Mouse (Mus musculus) intestine, postnatal 0 days (tissue): ENCODE measurements around the gene Slco3a1. TPM values are rescaled to one million over a fixed set of nuclear protein-coding genes. Genes with fewer than 3 reads are reported as not detected.

Source experiments
- ATAC-seq: fragments of 200-750 bp; cut with Nextera tagmentation; 2 replicates; pipeline ENCODE4 v1.8.0; 2017; ENCODE audit warnings: mild to moderate bottlenecking, moderate TSS enrichment, moderate library complexity
- H3K27ac ChIP-seq: fragments of 300-500 bp; sonication (generic); 2 replicates; pipeline ENCODE4 v1.5.1; 2014; ENCODE audit warnings: mild to moderate bottlenecking, low read depth, low read length, moderate library complexity
- H3K27me3 ChIP-seq: fragments of 300-500 bp; sonication (generic); replicated peaks from 2 replicates; pipeline ENCODE4 v1.6.1; 2014; ENCODE audit warnings: low read length, mixed read lengths; ENCODE audit not compliant: control insufficient read depth, insufficient read depth
- H3K36me3 ChIP-seq: fragments of 300-500 bp; sonication (generic); 2 replicates; pipeline ENCODE4 v1.6.1; 2014; ENCODE audit warnings: mild to moderate bottlenecking, moderate library complexity; ENCODE audit not compliant: control insufficient read depth, insufficient read depth
- H3K4me1 ChIP-seq: fragments of 300-500 bp; sonication (generic); replicated peaks from 2 replicates; pipeline ENCODE4 v1.6.1; 2014; ENCODE audit warnings: antibody characterized with exemption, low read length, mixed read lengths; ENCODE audit not compliant: control insufficient read depth, insufficient read depth
- H3K4me2 ChIP-seq: fragments of 300-500 bp; sonication (generic); replicated peaks from 2 replicates; pipeline ENCODE4 v1.6.1; 2014; ENCODE audit warnings: low read depth, mild to moderate bottlenecking, moderate library complexity
- H3K4me3 ChIP-seq: fragments of 300-500 bp; sonication (generic); 2 replicates; pipeline ENCODE4 v1.5.1; 2014; ENCODE audit warnings: low read depth, low read length
- H3K9ac ChIP-seq: fragments of 300-500 bp; sonication (generic); 2 replicates; pipeline ENCODE4 v1.6.1; 2014; ENCODE audit warnings: mild to moderate bottlenecking, low read depth, low read length
- H3K9me3 ChIP-seq: fragments of 300-500 bp; sonication (generic); 2 replicates; pipeline ENCODE4 v1.6.1; 2016; ENCODE audit warnings: mixed run types; ENCODE audit not compliant: control insufficient read depth
- CTCF ChIP-seq: sonication (generic); IDR thresholded peaks from 2 replicates; pipeline ENCODE4 v1.5.1; 2016; ENCODE audit warnings: low read depth, mild to moderate bottlenecking, control low read depth, antibody characterized with exemption, moderate library complexity
- WGBS: fragments of 180-500 bp; shearing (Covaris S2); extraction: QIAGEN DNeasy Blood & Tissue Kit; methylation state at CpG from one replicate; pipeline ENCODE4 v1.1.7; 2014; 5-methylcytosine and 5-hydroxymethylcytosine counted together
- polyA plus RNA-seq: library from polyadenylated mRNA; unstranded; fragments of >200 nt; fragmentation: Nextera tagmentation; extraction: Ambion mirVana; gene quantifications from 2 replicates; pipeline ENCODE4 v1.2.1, GENCODE M21; 2015

Gene Slco3a1
- 7.4 and 8.1 TPM in 2 replicates for polyA plus RNA-seq

DNA sequence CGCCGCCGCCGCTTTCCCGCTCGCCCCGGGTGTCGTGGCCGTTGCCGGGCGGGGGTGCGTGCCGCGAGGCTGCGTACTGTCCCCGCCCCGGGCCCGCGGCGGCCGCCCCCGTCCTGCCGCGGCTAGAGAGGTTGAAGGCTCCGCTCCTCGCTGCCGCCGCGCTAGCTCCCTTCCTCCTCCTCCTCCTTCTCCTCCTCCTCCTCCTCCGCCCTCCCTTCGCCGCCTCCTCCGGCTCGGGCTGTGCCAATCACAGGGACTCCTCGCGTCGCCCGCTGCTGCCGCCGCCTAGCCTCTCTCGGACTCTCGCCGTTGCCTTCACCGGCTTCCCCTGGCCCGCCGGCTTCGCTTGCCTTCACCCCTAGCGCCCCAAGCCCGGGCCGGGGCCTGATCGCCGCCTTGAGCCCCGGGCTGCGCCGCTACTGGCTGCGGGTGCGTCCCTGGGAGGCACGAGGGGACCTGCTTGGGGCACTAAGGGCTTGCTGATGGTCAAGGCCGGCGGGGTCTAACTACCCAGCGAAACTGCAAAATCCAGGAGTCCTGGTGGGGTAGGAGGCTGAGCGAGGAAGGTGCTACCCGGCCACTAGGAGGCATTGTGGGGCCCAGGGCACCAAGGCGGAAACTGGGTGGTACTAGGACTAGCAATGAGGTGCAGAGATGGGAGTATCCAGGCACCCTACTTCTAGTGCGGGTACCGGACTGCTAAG, at the start of gene Slco3a1:
Slco3a1 (minus strand) TSS at position 173 of the 704 bp plus-strand sequence.
- Histone ChIP-seq H3K27ac (peak within 1 kb of the TSS; percentile 35), H3K4me2 (peak within 1 kb of the TSS; percentile 90), H3K4me3 (peak within 1 kb of the TSS; percentile 75), H3K27me3 (peaks cover 25% of the 10 kb centered on the region; the same call in 1 of the 2 replicates), H3K36me3 (no peaks in the 10 kb centered on the region), H3K4me1 (peaks cover 1% of the 10 kb centered on the region; the same call in 1 of the 2 replicates), H3K9me3 (no peaks in the 10 kb centered on the region), H3K9ac (peak within 1 kb of the TSS; percentile 72)
- peak; percentile 47; the same call in 1 of the 2 replicates for ATAC-seq
- WGBS, result 2% methylated on average over 50 of the region's 66 CpGs
- TF ChIP-seq CTCF, result peak; percentile 73

DNA sequence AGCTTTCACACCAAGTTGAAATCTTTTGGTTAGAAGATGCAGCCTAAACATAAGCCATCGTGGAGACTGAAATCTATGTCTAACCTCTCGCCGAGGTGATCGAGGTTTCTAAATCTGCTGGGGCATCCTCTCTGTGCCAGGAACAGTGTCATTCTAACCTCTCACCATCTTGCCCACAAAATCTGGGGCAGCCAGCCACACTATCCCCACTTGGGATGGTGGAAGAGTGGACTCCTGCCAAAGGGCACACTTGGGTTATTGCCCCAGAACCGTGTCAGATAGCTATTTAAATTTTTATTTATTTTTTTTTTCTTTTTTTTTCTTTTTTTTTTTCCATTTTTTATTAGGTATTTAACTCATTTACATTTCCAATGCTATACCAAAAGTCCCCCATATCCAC, 46.4 kb upstream of the Slco3a1 start:
- no peaks in the 10 kb centered on the region for H3K9me3 ChIP-seq
- no peak overlapping the region for H3K9ac ChIP-seq
- no peak for TF ChIP-seq CTCF
- no peaks in the 10 kb centered on the region for H3K27me3 ChIP-seq
- ATAC-seq, result no peak
- H3K4me1 ChIP-seq, result no peaks in the 10 kb centered on the region
- no peak overlapping the region for H3K4me3 ChIP-seq
- WGBS, result 95% methylated on average over 5 of the region's 5 CpGs
- no peak overlapping the region for H3K4me2 ChIP-seq
- H3K27ac ChIP-seq, result no peak overlapping the region
- no peaks in the 10 kb centered on the region for H3K36me3 ChIP-seq

DNA sequence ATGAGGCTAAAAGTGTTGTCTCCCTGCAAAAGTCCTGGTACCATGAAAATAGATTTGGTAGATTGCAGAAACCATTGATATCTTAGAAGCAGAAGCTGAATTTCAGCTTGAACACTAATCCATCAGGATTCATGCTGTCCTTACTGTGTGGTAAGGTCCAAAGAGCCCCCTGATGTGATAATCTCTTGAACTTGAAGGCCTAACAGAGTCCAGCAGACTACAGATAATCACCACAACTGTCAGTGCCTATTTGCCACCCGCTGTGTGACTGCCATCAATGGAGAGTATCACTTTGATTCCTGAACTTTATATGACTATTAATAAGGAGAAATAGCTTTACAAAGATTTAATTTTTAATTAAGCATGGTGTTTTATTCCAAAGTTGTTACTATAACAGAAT, 24.8 kb upstream of the Slco3a1 start:
- ATAC-seq, result no peak
- WGBS, result 91% methylated on average over 1 of the region's 1 CpGs
- H3K27ac ChIP-seq, result no peak overlapping the region
- H3K9ac ChIP-seq, result no peak overlapping the region
- H3K9me3 ChIP-seq, result no peaks in the 10 kb centered on the region
- no peak overlapping the region for H3K4me2 ChIP-seq
- H3K4me3 ChIP-seq, result no peak overlapping the region
- H3K27me3 ChIP-seq, result no peaks in the 10 kb centered on the region
- no peaks in the 10 kb centered on the region for H3K4me1 ChIP-seq
- H3K36me3 ChIP-seq, result no peaks in the 10 kb centered on the region
- no peak for TF ChIP-seq CTCF

DNA sequence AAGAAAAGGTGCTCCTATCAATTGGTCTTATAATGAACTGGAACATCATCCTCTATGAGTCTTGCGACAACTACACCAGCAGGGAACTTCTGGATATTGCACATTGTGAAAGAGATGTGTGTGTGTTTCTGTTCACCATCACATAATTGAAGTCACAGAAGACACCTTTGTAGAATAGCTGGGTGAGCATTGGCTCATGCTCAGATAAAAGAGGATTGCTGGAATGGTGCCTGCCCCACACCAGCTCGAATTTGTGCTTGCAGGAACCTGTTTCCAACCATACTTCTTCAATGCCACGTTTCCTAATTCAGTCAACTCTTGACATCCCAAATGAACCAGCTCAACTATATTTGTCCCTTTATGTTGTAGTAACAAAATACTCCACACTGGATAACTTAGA, 21.1 kb upstream of the Slco3a1 start:
- no peak overlapping the region for H3K27ac ChIP-seq
- no peak for ATAC-seq
- TF ChIP-seq CTCF, result no peak
- H3K36me3 ChIP-seq, result no peaks in the 10 kb centered on the region
- no peaks in the 10 kb centered on the region for H3K27me3 ChIP-seq
- H3K4me2 ChIP-seq, result no peak overlapping the region
- no peak overlapping the region for H3K4me3 ChIP-seq
- H3K9ac ChIP-seq, result no peak overlapping the region
- no peaks in the 10 kb centered on the region for H3K4me1 ChIP-seq
- WGBS, result 77% methylated on average over 3 of the region's 3 CpGs
- H3K9me3 ChIP-seq, result no peaks in the 10 kb centered on the region

DNA sequence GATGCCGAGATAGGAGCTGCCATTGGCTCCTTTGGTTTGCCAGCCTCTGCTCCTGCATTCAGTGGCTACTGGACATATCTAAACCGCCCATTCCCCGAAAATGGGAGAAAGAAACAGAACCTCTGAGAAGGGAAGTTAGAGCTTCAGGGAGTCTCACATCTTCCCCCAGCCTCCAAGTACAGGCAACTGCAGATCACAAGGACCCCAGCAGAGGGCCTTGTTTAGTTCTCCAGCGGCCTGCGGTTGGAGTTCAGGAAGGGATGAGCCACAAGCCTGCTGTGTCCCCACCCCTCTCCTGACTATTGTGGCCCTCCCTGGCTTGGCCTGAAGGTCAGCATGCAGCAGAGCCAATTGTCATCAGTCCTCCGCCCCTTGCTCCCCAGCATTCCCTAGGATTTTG, 836 bp upstream of the Slco3a1 start:
- Histone ChIP-seq H3K9ac (no peak overlapping the region), H3K4me2 (peak overlapping the region; percentile 90), H3K4me3 (peak overlapping the region; percentile 75), H3K36me3 (no peaks in the 10 kb centered on the region), H3K4me1 (no peaks in the 10 kb centered on the region), H3K27me3 (peaks cover 25% of the 10 kb centered on the region; the same call in 1 of the 2 replicates), H3K27ac (peak overlapping the region; percentile 35; the same call in 1 of the 2 replicates), H3K9me3 (no peaks in the 10 kb centered on the region)
- 0 out of 2 replicates have a peak, but pooled peaks have one; percentile 5 for ATAC-seq
- peak; percentile 72 for TF ChIP-seq CTCF
- WGBS, result 22% methylated on average over 6 of the region's 6 CpGs

DNA sequence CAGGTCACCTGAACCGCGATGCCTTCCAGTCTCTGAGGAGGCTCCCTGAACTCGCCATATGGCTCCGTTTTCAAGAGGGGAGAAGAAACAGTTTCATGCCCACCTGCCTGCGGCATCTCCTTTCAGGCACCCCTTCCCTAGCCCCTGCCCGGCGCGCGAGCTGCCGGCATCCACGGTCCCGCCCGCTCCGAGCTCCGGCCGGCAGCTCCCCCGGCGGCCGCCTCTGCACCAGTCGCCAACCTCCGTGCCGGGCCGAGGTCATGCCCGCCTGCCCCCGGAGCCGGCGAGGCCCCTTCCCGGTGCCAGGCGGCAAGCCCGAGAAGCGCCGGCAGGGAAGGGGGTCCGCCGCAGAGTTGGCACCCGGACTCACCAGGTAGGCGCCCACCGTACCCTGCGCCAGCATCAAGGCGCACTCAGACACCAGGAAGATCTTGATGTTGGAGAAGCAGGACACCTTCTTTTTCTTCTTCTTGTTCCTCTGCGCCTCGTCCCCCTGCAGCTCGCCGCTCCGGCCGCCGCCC, 479 bp downstream of the Slco3a1 start:
- Histone ChIP-seq H3K4me2 (peak overlapping the region; percentile 90), H3K4me1 (peaks cover 5% of the 10 kb centered on the region; the same call in 1 of the 2 replicates), H3K9ac (peak overlapping the region; percentile 72), H3K9me3 (no peaks in the 10 kb centered on the region), H3K36me3 (no peaks in the 10 kb centered on the region), H3K27ac (peak overlapping the region; percentile 35; the same call in 1 of the 2 replicates), H3K4me3 (peak overlapping the region; percentile 75), H3K27me3 (peaks cover 25% of the 10 kb centered on the region; the same call in 1 of the 2 replicates)
- TF ChIP-seq CTCF, result peak; percentile 50
- no peak for ATAC-seq
- WGBS, result under 1% methylated on average over 46 of the region's 46 CpGs
